Mouse (Mus musculus) liver, adult 2 months (tissue): ENCODE measurements around the gene Fto.

ENCODE experiments used
- CTCF ChIP-seq: fragments of 200-500 bp; IDR thresholded peaks from 2 replicates; pipeline ENCODE4 v1.5.1; 2011; ENCODE audit warnings: low read depth, low read length, control low read depth
- POLR2A ChIP-seq: fragments of 200-500 bp; IDR thresholded peaks from 2 replicates; pipeline ENCODE4 v1.6.1; 2011; ENCODE audit warnings: low read length, control low read depth; ENCODE audit not compliant: insufficient read depth; ENCODE audit errors: extremely low read depth

DNA sequence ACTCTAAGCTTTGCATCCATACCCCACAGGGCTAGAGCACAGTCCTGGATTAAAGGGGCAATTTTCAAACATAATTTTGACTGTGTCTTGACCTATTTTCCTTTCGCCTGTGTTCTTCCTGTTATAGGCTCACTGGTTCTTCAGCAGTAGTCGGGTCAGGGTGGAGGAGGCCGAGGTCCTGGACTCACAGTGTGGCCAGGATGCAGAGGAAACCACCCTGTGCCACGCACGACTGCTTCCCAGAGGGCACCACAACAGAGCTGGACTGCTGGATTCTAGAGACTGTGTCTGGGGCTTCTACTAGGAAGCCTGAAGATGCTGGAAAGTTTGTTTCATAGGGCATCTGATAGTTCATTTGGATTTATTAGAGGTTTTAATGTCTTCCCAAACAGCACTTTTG is 366.8 kb downstream of the Fto start:
- no peak for TF ChIP-seq POLR2A
- no peak for TF ChIP-seq CTCF
